Mouse (Mus musculus) fat pad, adult 2 months (tissue): ENCODE data around the gene Nnmt.

Experiments used
- DNase-seq: peaks from one replicate; pipeline ENCODE4 v3.0.0-alpha.2; 2011; ENCODE audit warnings: low read depth, low spot score; ENCODE audit errors: extremely low read depth

Gene Nnmt

GRCm38 (mm10) chr9:48559482-48560139 is 45.3 kb downstream of the Nnmt start:
- DNase-seq = no peak

GRCm38 (mm10) chr9:48558637-48559036 is 46.3 kb downstream of the Nnmt start:
- no peak for DNase-seq

- DNase-seq = no peak
These were observed 55.9 kb downstream of the Nnmt start for GRCm38 (mm10) chr9:48549056-48549455.

- no peak for DNase-seq
These were observed 57.7 kb downstream of the Nnmt start for GRCm38 (mm10) chr9:48547233-48547632.
